Mouse (Mus musculus) adrenal gland, adult 2 months (tissue): ENCODE measurements around the gene Olfr871. TPM values are rescaled to one million over a fixed set of nuclear protein-coding genes. Genes with fewer than 3 reads are reported as not detected.
"Not testable (repeated sequence)": the region's sequence is repeated elsewhere in the genome, so short reads cannot be mapped to it uniquely, and the experiment has no call there.

Source experiments
- DNase-seq: peaks from one replicate; pipeline ENCODE4 v3.0.0; 2021
- long read RNA-seq: library from polyadenylated mRNA; stranded (forward); transcript quantifications from one replicate; pipeline ENCODE4 v2.0.0, GENCODE M21; 2021
- polyA plus RNA-seq: library from polyadenylated mRNA; depleted of rRNA; stranded (reverse); fragments of >200 nt; gene quantifications from 2 replicates; pipeline ENCODE4 v1.2.3, GENCODE M21; 2012; rRNA removed
- total RNA-seq, 2 experiments: library from RNA; stranded (reverse); gene quantifications; 2 replicates each; pipeline ENCODE4 v1.2.3; 2021

Olfr871 gene
- not detected for total RNA-seq
- not detected in 2 replicates for polyA plus RNA-seq
- long read RNA-seq, result 0 reads

DNA sequence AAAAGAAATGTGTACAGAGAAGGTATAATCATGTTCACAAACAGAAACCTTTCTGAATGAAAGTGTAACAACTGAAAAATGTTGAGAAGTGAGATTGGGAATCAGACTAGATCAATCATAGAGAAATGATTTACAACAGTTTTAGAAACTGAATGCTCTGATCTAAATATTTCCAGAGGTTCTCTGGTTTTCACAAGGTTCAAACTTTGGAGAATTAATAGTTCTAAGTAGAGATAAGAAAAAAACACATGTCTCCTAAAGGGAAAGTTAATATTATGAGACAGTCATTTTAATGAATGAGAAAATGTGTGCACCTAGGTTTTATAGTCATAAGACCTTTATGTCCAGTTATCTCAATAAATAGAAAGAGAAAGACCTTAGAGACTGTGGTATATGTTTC is at the start of gene Olfr871:
Gene Olfr871, plus strand, starts transcription at position 301 of the 400 bp plus-strand sequence.
- no peak for DNase-seq

DNA sequence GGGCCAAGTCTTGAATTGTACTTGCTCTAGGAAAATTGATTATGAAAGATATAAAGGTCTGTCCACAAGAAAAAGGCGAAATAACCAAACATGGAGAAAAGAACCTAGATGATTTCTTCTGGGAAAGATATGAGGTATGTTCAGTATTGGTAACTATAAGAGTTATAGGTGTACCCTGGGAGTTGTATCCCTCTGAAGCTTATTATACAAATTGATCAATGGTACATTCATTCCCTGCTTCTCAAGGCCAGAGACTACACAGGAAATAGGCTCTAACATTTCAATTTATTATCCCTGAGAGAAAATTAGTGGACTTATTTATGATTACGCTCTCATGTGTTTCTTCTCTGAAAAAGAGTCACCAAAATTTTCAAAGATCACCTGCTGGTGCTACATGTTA is 38.0 kb upstream of the Olfr871 start, which contains the start of gene Olfr870:
Gene Olfr870, minus strand, starts transcription at position 101 of the 400 bp plus-strand sequence.
- DNase-seq, result no peak

DNA sequence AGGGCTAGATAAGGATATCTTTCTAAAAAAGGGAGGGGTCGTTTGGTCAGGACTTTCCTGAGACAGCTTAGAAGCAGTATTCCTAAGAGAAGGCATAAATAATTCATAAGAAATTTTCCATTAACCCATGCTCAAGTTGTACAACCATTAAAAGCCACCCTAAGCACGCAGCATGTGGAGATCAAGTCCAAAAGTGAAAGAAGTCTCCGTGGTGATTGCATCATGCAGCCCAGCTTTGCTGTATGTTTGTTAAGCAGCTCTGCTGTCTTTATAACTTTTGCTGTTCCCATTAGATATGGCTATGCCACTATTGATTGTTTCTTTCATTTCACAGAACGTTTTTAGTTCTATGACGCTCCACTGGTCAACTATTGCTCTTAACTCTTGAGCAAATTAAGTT is 32.5 kb upstream of the Olfr871 start:
- no peak for DNase-seq

DNA sequence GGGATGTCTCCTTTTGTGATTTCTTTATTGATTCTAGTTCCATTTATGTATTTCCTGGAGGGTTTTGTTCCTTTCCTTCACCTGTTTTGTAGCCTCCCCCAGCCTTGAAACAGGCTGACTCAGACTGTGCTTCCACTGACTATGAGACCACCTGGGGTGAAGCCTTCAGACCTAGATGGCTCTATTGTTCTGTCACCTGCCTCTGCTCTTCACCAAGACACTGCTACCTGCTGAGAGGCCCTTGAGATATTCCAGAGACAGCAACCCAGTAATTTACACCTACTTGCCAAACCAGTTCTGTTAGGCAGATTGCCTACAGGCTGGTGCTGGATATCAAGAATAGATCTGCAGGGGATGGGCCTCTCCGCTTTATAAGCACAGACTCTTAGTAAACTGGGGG is 9.9 kb upstream of the Olfr871 start:
- DNase-seq, result no peak

DNA sequence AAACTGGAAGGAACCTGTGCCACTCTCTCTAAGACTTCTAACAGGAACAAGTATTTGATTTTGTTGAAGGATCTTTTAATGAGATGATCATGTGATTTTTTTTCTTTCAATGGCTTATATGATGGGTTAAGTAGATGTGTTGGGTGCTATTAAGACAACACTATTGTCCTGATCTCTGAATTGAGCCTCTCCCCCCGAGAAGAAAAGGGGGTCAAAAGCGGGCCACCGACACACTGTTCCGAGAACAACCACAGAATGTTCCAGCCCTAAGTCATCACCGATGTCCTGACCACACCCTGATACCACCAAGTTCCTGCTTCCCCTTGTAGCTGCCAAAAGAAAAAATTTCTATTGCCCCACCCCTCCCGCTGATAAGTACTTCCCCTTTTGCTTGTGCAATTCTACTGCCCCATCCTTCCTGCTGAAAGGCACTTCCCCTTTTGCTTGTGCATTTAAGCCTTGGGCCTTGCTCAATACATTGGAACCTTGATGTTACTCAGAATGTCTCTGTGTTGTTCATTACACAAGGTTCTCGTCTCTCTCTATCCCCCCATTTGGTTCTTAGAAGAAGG is 8.5 kb upstream of the Olfr871 start:
- DNase-seq, result not testable (repeated sequence)

DNA sequence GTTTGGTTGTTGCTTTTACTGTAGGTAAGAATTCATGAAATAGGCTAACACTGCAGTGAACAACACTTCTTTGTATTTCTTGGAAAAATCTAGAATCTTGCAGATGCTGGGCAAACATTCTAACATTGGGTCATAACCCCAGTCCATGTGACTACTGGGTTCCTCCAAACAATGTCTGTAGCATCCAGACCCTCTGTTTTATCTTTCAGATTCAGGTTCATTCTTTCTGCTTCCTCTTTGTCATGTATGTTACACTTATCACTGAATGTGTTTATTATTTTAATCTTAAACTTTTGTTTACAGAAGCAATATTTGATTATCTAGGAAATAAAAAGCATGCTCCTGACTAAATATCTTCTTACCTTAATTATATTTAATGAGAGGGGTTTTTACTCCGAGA is 1.2 kb upstream of the Olfr871 start:
- DNase-seq, result no peak

DNA sequence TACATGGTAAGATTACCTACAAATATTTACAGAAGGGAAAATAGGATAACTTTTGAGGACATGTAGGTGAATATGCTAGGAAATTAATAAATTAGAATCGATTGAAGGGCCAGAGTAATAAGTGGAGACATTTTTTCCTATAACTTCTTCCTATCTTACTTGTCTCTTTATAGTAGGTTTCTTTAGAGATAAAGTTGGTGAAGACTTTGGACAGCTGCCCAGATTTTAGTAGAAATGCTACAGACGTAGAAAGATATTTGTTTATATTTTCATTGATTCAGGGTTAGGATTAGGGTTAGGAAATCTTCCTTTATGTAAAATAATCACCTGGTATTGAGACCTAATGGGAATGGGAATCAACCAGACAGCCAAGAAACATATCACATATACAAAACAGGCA is 530 bp upstream of the Olfr871 start:
- DNase-seq, result no peak

DNA sequence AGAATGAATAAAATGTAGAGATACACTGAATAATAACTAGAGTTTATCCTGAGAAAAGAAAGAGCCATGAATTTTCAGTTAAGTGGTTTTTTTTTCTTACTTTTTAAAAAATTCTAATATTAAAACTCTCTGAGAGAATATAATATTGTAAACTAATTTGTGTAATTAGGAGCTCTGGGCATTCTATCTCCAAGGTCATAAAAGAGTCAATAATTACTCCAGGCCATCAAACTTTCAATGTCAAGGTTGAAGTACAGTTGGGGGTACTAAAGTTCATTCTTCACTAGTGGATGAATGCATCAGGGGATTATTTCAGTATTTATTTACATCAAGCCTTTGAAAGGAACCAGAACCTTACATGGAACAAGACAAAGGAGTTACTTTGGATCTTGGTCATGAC is 24.8 kb downstream of the Olfr871 start, which contains the start of gene Olfr872:
Gene Olfr872, plus strand, starts transcription at position 301 of the 400 bp plus-strand sequence.
- no peak for DNase-seq

DNA sequence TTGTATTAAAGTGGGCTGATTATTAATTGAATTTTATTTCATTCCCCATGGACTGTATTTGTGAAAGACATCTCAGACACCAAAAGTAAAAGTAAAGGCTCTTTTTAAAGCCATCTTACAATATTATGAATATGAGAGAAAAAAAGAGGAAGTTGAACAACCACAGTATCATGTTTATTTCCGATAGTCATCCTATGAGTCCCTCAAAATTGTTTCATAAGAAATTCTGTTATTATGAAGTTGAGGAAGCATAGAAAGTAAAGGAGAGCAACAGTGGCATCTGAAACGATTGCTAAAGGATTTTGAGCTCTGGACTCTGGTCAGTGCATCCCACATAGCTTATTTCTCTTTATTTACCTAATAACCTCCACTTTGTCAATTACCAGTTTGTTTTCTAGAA is 25.4 kb downstream of the Olfr871 start:
- DNase-seq, result no peak

Other genes starting within 250 kb of the Olfr871 start
- gene Olfr866, start 184.2 kb upstream of the Olfr871 start, total RNA-seq, result not detected
- gene Olfr866, start 184.2 kb upstream of the Olfr871 start, polyA plus RNA-seq, result not detected in 2 replicates
- gene Olfr867, start 154.6 kb upstream of the Olfr871 start, total RNA-seq, result not detected
- gene Olfr867, start 154.6 kb upstream of the Olfr871 start, polyA plus RNA-seq, result not detected in 2 replicates
- gene Olfr868, start 113.6 kb upstream of the Olfr871 start, total RNA-seq, result not detected
- gene Olfr868, start 113.6 kb upstream of the Olfr871 start, polyA plus RNA-seq, result not detected in 2 replicates
- not detected for gene Olfr869, start 83.2 kb upstream of the Olfr871 start, total RNA-seq
- not detected in 2 replicates for gene Olfr869, start 83.2 kb upstream of the Olfr871 start, polyA plus RNA-seq
- not detected for gene Olfr870, start 38.1 kb upstream of the Olfr871 start, total RNA-seq
- not detected in 2 replicates for gene Olfr870, start 38.1 kb upstream of the Olfr871 start, polyA plus RNA-seq
- not detected for gene Olfr872, start 24.9 kb downstream of the Olfr871 start, total RNA-seq
- gene Olfr872, start 24.9 kb downstream of the Olfr871 start, polyA plus RNA-seq, result not detected in 2 replicates
- not detected for gene Olfr39, start 70.1 kb downstream of the Olfr871 start, total RNA-seq
- not detected in 2 replicates for gene Olfr39, start 70.1 kb downstream of the Olfr871 start, polyA plus RNA-seq
- gene Olfr873, start 86.3 kb downstream of the Olfr871 start, total RNA-seq, result not detected
- not detected in 2 replicates for gene Olfr873, start 86.3 kb downstream of the Olfr871 start, polyA plus RNA-seq
- not detected for gene Olfr18, start 123.9 kb downstream of the Olfr871 start, total RNA-seq
- gene Olfr18, start 123.9 kb downstream of the Olfr871 start, polyA plus RNA-seq, result not detected in 2 replicates
- 1 to 10 TPM; 3.9 to 9.4 TPM for gene Zfp560, start 173.0 kb downstream of the Olfr871 start, total RNA-seq
- gene Zfp560, start 173.0 kb downstream of the Olfr871 start, polyA plus RNA-seq, result 0.92 and 1.6 TPM in 2 replicates
- 10 to 100 TPM; 15.5 to 18.1 TPM for gene Zfp26, start 248.0 kb downstream of the Olfr871 start, total RNA-seq
- 0.49 and 0.58 TPM in 2 replicates for gene Zfp26, start 248.0 kb downstream of the Olfr871 start, polyA plus RNA-seq